Mouse (Mus musculus) cortical plate, adult 2 months (tissue): ENCODE data around the gene Hvcn1.

Experiments used
- CTCF ChIP-seq: fragments of 200-500 bp; IDR thresholded peaks from 2 replicates; pipeline ENCODE4 v1.5.1; 2011; ENCODE audit warnings: mild to moderate bottlenecking, control low read depth, low read length; ENCODE audit not compliant: insufficient read depth; ENCODE audit errors: extremely low read depth
- POLR2A ChIP-seq: fragments of 200-500 bp; IDR thresholded peaks from 2 replicates; pipeline ENCODE4 v1.6.1; 2011; ENCODE audit warnings: mild to moderate bottlenecking, low read length, control low read depth; ENCODE audit not compliant: insufficient read depth; ENCODE audit errors: extremely low read depth

- TF ChIP-seq POLR2A (no peak), CTCF (no peak)
Measured at GRCm38 (mm10) chr5:122284183-122285028, 77.8 kb downstream of the Hvcn1 start, which contains the start of gene Pptc7.
